In genomic region chr8:73172661-73173060, GRCm38 (mm10) we compare ENCODE assay signal across 10 mouse cellular contexts.
"Had no signal": no experiment of that assay in that cellular context is flagged by ENCODE, and none has a peak within 500 bp of the region (broad histone marks: within the 10 kb centered on the region; RNA-seq: fewer than 3 reads in every experiment).

No protein-coding gene starts in this region.

- DNase-seq: right cerebral cortex, adult 18-20 months; right cerebral cortex, postnatal 14 days; right cerebral cortex, postnatal 25 days; right cerebral cortex, postnatal 4 days; spleen, adult 18-20 months; thymus, adult 2 months; thymus, postnatal 14 days; thymus, postnatal 25 days; thymus, postnatal 36 days; thymus, postnatal 4 days had no signal
